Mouse (Mus musculus) hindbrain, postnatal 0 days (tissue): ENCODE results near the gene Iqcd. TPM values are rescaled to one million over a fixed set of nuclear protein-coding genes. Genes with fewer than 3 reads are reported as not detected.

Experiments used
- ATAC-seq: fragments of 200-750 bp; cut with Nextera tagmentation; 2 replicates; pipeline ENCODE4 v1.8.0; 2017; ENCODE audit warnings: mild to moderate bottlenecking, moderate TSS enrichment, moderate library complexity
- DNase-seq: peaks from one replicate; pipeline ENCODE4 v3.0.0-alpha.2; 2015; ENCODE audit warnings: low spot score
- H3K27ac ChIP-seq: fragments of 300-500 bp; sonication (generic); 2 replicates; pipeline ENCODE4 v1.5.1; 2014; ENCODE audit warnings: mild to moderate bottlenecking
- H3K27me3 ChIP-seq: fragments of 300-500 bp; sonication (generic); 2 replicates; pipeline ENCODE4 v1.6.1; 2014; ENCODE audit warnings: low read length, mixed read lengths; ENCODE audit not compliant: insufficient read depth
- H3K36me3 ChIP-seq: fragments of 300-500 bp; sonication (generic); 2 replicates; pipeline ENCODE4 v1.6.1; 2014; ENCODE audit warnings: low read length, mixed read lengths; ENCODE audit not compliant: insufficient read depth
- H3K4me1 ChIP-seq: fragments of 300-500 bp; sonication (generic); 2 replicates; pipeline ENCODE4 v1.6.1; 2014; ENCODE audit warnings: antibody characterized with exemption, low read length, mixed read lengths; ENCODE audit not compliant: insufficient read depth
- H3K4me2 ChIP-seq: fragments of 300-500 bp; sonication (generic); 2 replicates; pipeline ENCODE4 v1.6.1; 2014; ENCODE audit warnings: low read depth, mild to moderate bottlenecking, low read length, moderate library complexity, mixed read lengths
- H3K4me3 ChIP-seq: fragments of 300-500 bp; sonication (generic); 2 replicates; pipeline ENCODE4 v1.5.1; 2014; ENCODE audit warnings: low read length
- H3K9ac ChIP-seq: fragments of 300-500 bp; sonication (generic); replicated peaks from 2 replicates; pipeline ENCODE4 v1.6.1; 2014; ENCODE audit warnings: mild to moderate bottlenecking, low read length, moderate library complexity, mixed read lengths
- H3K9me3 ChIP-seq: fragments of 300-500 bp; sonication (generic); 2 replicates; pipeline ENCODE4 v1.6.1; 2016; ENCODE audit warnings: low read length, mixed read lengths
- CTCF ChIP-seq: IDR thresholded peaks from 2 replicates; pipeline ENCODE4 v1.5.1; 2016; ENCODE audit warnings: antibody characterized with exemption, control low read depth, low read depth
- WGBS: fragments of 180-500 bp; shearing (Covaris S2); extraction: QIAGEN DNeasy Blood & Tissue Kit; methylation state at CpG from one replicate; pipeline ENCODE4 v1.1.7; 2014; 5-methylcytosine and 5-hydroxymethylcytosine counted together
- polyA plus RNA-seq: library from polyadenylated mRNA; unstranded; fragments of >200 nt; fragmentation: Nextera tagmentation; extraction: Ambion mirVana; gene quantifications from 2 replicates; pipeline ENCODE4 v1.2.1, GENCODE M21; 2015
- total RNA-seq: library from RNA; depleted of rRNA; stranded (reverse); fragments of >200 nt; gene quantifications from 2 replicates; pipeline ENCODE4 v1.2.3, GENCODE M21; 2014

Gene Iqcd
- total and polyA plus RNA-seq, 2 experiments from 2014 or later: 0.63 to 2.0 TPM

- Histone ChIP-seq H3K4me3 (peak within 1 kb of the TSS; percentile 24), H3K4me2 (peak within 1 kb of the TSS; percentile 48), H3K9ac (0 out of 2 replicates have a peak within 1 kb of the TSS, but pooled peaks have one; percentile 1), H3K27ac (no peak within 1 kb of the TSS), H3K4me1 (no peaks in the 10 kb centered on the region; the same call in 1 of the 2 replicates), H3K27me3 (peaks cover 16% of the 10 kb centered on the region), H3K9me3 (no peaks in the 10 kb centered on the region), H3K36me3 (no peaks in the 10 kb centered on the region)
- DNase-seq (peak; percentile 46), ATAC-seq (peak; percentile 63)
- TF ChIP-seq CTCF: peak; percentile 66
- WGBS: 1% methylated on average over 50 of the region's 53 CpGs
Measured at GRCm38 (mm10) chr5:120648569-120649373, 60.0 kb downstream of the Iqcd start, which contains the start of gene Rasal1. TSS of gene Rasal1 (plus strand) at chr5:120648812.

GRCm38 (mm10) chr5:120649374-120649933 lies 60.6 kb downstream of the Iqcd start:
- ATAC-seq (peak; percentile 61), DNase-seq (peak; percentile 18)
- no peak overlapping the region for H3K27ac ChIP-seq
- H3K27me3 ChIP-seq: peaks cover 16% of the 10 kb centered on the region
- peak overlapping the region; percentile 48 for H3K4me2 ChIP-seq
- peak; percentile 31 for TF ChIP-seq CTCF
- H3K4me1 ChIP-seq: no peaks in the 10 kb centered on the region; the same call in 1 of the 2 replicates
- peak overlapping the region; percentile 24 for H3K4me3 ChIP-seq
- 0 out of 2 replicates have a peak overlapping the region, but pooled peaks have one; percentile 1 for H3K9ac ChIP-seq
- WGBS: 5% methylated on average over 21 of the region's 21 CpGs
- H3K9me3 ChIP-seq: no peaks in the 10 kb centered on the region
- no peaks in the 10 kb centered on the region for H3K36me3 ChIP-seq

- no peak for TF ChIP-seq CTCF
- Histone ChIP-seq H3K4me1 (no peaks in the 10 kb centered on the region; the same call in 1 of the 2 replicates), H3K9ac (no peak overlapping the region), H3K27ac (no peak overlapping the region), H3K9me3 (no peaks in the 10 kb centered on the region), H3K4me2 (peak overlapping the region; percentile 48; the same call in 1 of the 2 replicates), H3K27me3 (peaks cover 16% of the 10 kb centered on the region), H3K4me3 (no peak overlapping the region), H3K36me3 (no peaks in the 10 kb centered on the region)
- no peak for DNase-seq
- no peak for ATAC-seq
- 32% methylated on average over 13 of the region's 13 CpGs for WGBS
Measured at GRCm38 (mm10) chr5:120649938-120650337, 61.1 kb downstream of the Iqcd start.

GRCm38 (mm10) chr5:120651230-120651629 lies 62.4 kb downstream of the Iqcd start:
- H3K4me2 ChIP-seq: no peak overlapping the region
- DNase-seq (no peak), ATAC-seq (no peak)
- no peak overlapping the region for H3K4me3 ChIP-seq
- H3K27me3 ChIP-seq: peaks cover 16% of the 10 kb centered on the region
- no peaks in the 10 kb centered on the region for H3K9me3 ChIP-seq
- H3K4me1 ChIP-seq: no peaks in the 10 kb centered on the region; the same call in 1 of the 2 replicates
- H3K27ac ChIP-seq: no peak overlapping the region
- 85% methylated on average over 5 of the region's 5 CpGs for WGBS
- no peaks in the 10 kb centered on the region for H3K36me3 ChIP-seq
- no peak overlapping the region for H3K9ac ChIP-seq
- no peak for TF ChIP-seq CTCF

GRCm38 (mm10) chr5:120652915-120653701 lies 64.3 kb downstream of the Iqcd start:
- H3K27ac ChIP-seq: no peak overlapping the region
- peaks cover 16% of the 10 kb centered on the region for H3K27me3 ChIP-seq
- H3K4me2 ChIP-seq: no peak overlapping the region
- no peak overlapping the region for H3K4me3 ChIP-seq
- H3K9me3 ChIP-seq: no peaks in the 10 kb centered on the region
- H3K4me1 ChIP-seq: no peaks in the 10 kb centered on the region; the same call in 1 of the 2 replicates
- no peak for DNase-seq
- no peak for TF ChIP-seq CTCF
- no peaks in the 10 kb centered on the region for H3K36me3 ChIP-seq
- no peak overlapping the region for H3K9ac ChIP-seq
- no peak for ATAC-seq
- WGBS: 75% methylated on average over 28 of the region's 28 CpGs

GRCm38 (mm10) chr5:120653873-120654272 lies 65.1 kb downstream of the Iqcd start:
- Histone ChIP-seq H3K9me3 (no peaks in the 10 kb centered on the region), H3K27ac (no peak overlapping the region), H3K36me3 (no peaks in the 10 kb centered on the region), H3K27me3 (peaks cover 14% of the 10 kb centered on the region), H3K4me2 (no peak overlapping the region), H3K4me3 (no peak overlapping the region), H3K9ac (no peak overlapping the region), H3K4me1 (no peaks in the 10 kb centered on the region; the same call in 1 of the 2 replicates)
- TF ChIP-seq CTCF: no peak
- DNase-seq: no peak
- no peak for ATAC-seq
- 88% methylated on average over 2 of the region's 2 CpGs for WGBS
